Mouse (Mus musculus) embryonic fibroblast, embryonic 13.5 days (primary cell): Measurements from ENCODE around the gene Tmem178.

ENCODE experiments used
- CTCF ChIP-seq: IDR thresholded peaks from 2 replicates; pipeline ENCODE4 v1.5.1; 2011; ENCODE audit warnings: mild to moderate bottlenecking, control low read depth, low read length, moderate library complexity, borderline replicate concordance; ENCODE audit not compliant: insufficient read depth
- POLR2A ChIP-seq: IDR thresholded peaks from 2 replicates; pipeline ENCODE4 v1.6.1; 2011; ENCODE audit warnings: low read depth, mild to moderate bottlenecking, control low read depth, low read length, moderate library complexity

GRCm38 (mm10) chr17:80901885-80902284 is 42.5 kb upstream of the Tmem178 start:
- no peak for TF ChIP-seq CTCF
- TF ChIP-seq POLR2A, result no peak
